Mouse (Mus musculus) spleen, postnatal 36 days (tissue): ENCODE measurements around the gene Herpud1.
"Not testable (repeated sequence)": the region's sequence is repeated elsewhere in the genome, so short reads cannot be mapped to it uniquely, and the experiment has no call there.

Source experiments
- DNase-seq, 2 experiments: peaks; one replicate each; pipeline ENCODE4 v3.0.0; 2022; ENCODE audit warnings: low spot score in 2 of 2, mixed read lengths in 1 of 2

Herpud1 gene

DNA sequence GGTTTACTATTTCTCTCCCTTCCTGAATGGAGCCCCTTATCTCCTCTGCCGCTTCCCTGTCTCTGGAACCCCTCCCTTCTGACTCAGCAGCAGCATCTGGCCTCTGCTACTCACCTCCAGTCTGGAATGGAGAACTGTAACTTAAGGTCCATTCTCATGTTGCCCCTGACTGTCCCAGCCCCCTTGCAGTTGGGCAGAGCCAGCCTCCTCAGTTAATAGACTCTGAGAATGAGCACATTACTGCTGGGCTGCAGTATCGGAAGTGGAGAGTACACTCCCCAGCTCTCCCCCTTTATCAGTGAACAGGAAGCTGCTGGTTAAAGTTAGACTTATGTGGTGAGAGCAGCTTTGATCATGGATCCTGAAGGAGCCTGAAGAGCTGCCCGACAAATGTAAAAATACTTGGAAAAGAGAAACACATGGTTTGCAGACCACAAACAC is 10.7 kb upstream of the Herpud1 start:
- peak; percentile 70 for DNase-seq

GRCm38 (mm10) chr8:94376176-94376575 is 10.1 kb upstream of the Herpud1 start:
- no peak for DNase-seq

GRCm38 (mm10) chr8:94376580-94376979 is 9.7 kb upstream of the Herpud1 start:
- peak; percentile 77 to 82 for DNase-seq

GRCm38 (mm10) chr8:94377031-94377430 is 9.2 kb upstream of the Herpud1 start:
- peak; percentile 69 to 73 for DNase-seq

- DNase-seq, result no peak
These were observed 8.5 kb upstream of the Herpud1 start for GRCm38 (mm10) chr8:94377714-94378205.

DNA sequence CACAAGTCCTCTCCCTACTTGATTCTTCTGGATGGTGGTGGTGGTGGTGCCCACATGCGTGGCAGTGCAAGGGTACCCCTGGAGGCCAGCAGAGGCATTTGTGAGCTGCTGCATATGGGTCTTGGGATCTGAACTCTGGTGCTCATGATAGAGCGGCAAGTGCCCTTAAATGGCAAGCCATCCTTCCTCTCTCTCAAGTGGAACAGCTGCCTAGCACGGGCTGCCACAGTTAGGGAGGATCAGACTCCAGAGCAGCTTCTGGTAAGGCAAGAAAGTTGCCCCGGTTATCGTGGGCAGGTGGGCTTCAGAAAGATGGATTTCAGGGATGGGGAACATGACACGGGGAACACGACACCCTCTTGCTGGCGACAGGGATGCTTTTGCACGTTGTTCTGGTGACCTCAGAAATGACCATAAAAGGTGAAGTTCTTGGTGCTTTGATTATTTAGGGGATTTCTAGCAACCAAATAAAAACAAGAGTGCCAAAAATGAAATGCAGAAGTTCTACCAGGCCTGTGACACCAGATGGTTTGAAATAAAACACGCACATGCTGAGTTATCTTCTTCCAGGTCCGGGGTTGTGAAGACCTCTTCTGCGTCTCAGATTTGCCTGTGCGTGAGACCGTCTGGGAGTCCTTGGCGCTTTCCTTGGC is 7.3 kb upstream of the Herpud1 start:
- DNase-seq, result peak; percentile 61 to 66

- no peak for DNase-seq
These were observed 6.6 kb upstream of the Herpud1 start for GRCm38 (mm10) chr8:94379686-94380085.

- DNase-seq, result no peak
These were observed 2.1 kb upstream of the Herpud1 start for GRCm38 (mm10) chr8:94384166-94384565.

DNA sequence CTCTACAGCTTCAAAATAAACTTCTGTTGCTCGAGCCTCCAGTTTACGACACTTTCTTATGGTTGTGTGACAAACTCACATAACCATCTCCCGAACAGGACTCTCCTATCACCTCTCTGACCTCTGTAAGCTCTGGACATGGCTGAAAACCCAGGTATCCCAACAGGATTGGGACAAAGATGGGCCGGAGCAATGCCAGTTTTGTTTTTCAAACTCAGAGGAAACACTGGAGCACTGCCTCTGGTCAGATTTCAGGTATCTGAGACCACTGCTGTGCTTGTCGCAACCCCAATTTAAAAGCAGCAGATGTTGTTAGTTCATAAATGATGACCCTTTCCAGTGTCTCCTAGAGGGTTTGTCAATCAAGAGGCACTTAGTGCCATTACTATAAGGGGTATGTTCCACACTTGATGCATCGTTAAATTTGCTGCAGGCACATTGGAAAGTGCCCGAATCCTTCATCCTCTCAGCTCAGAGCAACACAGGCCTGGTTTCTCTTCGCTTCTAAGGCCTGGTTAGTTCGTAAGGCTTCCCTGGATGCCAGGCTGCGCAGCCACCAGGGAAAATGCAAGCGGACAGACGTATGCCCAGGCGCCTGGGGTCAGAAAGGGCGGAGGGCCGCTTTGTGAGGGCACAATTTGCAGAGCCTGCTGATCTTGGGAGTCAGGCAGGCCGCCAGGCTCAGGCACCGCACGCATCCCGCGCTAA is 578 bp upstream of the Herpud1 start:
- no peak for DNase-seq

GRCm38 (mm10) chr8:94387027-94387684 is 918 bp downstream of the Herpud1 start:
- peak; percentile 72 to 82 for DNase-seq

- DNase-seq, result no peak
These were observed 1.5 kb downstream of the Herpud1 start for GRCm38 (mm10) chr8:94387785-94388184.

- DNase-seq, result no peak
These were observed 3.3 kb downstream of the Herpud1 start for GRCm38 (mm10) chr8:94389531-94389930.

DNA sequence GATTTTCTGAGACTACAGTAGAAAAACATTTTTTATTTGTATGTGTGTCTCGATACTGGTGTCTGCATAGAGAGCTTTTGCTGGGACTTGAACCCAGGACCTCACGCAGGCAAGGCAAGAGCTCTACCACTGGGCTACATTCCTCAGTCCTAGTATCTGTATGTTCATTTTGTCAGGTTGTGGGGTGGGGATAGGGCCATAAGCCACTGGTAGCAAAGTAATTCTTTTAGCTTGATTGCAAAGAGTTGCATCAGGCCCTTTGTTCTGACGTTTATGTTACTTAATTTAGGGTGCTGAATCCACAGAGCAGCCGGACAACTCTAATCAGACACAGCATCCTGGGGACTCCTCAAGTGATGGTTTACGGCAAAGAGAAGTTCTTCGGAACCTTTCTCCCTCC is 4.2 kb downstream of the Herpud1 start:
- no peak for DNase-seq

- DNase-seq, result no peak
These were observed 4.7 kb downstream of the Herpud1 start for GRCm38 (mm10) chr8:94390910-94391309.

- DNase-seq, result peak in 1 of 2 experiments; percentile 34
These were observed 5.9 kb downstream of the Herpud1 start for GRCm38 (mm10) chr8:94392147-94392546.

GRCm38 (mm10) chr8:94392648-94393047 is 6.4 kb downstream of the Herpud1 start:
- no peak for DNase-seq

- DNase-seq, result no peak
These were observed 9.8 kb downstream of the Herpud1 start for GRCm38 (mm10) chr8:94395851-94396540.

DNA sequence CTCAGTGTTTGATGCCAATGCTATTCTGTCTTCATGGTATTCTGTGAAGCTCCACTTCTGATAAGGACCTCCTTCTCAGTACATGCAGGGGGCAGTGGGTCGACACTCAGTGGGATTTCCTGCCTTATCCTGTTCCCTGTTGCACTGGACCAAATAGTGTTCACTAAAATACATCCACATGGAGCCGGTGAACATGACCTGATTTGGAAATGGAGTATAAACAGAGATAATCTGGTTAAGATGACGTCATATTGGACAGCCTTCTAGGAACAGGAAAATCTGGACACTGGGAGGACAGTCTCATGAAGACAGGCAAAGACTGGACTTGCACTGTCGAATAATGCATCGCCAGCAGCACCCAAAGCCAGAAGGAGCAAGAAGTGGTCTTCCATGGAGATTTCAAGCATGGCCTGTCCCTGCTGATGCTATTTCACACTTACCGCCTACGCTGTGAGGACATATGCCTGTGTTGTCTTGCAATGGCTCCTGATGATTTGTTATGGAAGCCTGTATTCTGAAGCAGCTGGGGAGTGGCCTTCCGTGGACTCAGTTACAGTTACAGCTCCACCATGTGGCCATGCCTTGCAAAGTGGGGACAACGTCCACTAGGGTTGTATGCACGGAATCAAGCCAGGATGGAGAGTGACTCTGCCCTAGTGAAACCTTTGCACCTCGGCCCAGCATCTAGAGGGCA is 10.9 kb downstream of the Herpud1 start:
- DNase-seq, result peak; percentile 34 to 41

DNA sequence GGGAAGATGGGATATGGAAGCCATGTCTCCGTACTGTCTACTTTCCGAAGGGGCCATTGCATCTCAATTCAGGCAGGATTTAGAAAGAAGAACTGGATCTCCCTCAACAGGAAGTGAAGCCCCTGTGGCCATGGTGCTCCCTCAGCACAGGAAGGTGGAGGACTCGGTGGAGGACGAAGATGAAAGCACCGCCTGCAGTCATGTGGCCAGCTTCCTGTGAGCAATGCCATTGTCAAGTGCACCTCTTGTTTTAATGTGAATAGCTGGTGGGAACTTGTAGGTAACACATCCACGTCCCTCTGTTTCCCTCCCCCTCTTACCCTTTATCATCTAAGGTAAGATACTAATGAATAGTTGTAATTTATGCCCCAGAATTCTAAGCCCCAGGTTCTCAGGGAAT is 12.3 kb downstream of the Herpud1 start:
- peak; percentile 58 to 59 for DNase-seq

DNA sequence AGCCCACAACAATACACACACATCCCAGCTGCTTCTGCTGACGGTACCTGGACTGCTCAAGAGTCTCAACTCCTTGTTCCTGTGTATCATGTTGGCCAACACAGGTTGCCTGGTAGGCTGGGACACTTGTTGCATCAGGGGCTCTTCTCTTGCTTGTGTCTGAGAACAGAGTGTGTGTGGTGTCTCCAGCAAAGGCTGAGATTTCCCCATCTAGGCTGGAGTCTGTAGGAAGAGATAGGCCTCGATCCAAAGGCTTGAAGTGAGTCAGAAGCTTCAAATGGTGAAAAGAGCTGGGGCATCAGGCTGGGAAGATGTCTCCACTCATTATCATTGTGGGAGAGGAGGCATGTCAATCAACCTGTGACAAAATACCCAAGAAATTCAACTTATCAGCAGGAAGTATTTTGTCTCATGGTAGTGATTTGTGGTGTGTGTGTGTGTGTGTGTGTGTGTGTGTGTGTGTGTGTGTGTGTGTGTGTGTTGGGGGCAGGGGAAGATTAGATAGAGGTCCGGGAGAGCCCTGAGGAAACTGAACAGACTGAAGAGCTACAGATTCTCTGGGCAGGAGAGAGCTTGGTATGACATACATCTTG is 13.2 kb downstream of the Herpud1 start:
- no peak for DNase-seq

DNA sequence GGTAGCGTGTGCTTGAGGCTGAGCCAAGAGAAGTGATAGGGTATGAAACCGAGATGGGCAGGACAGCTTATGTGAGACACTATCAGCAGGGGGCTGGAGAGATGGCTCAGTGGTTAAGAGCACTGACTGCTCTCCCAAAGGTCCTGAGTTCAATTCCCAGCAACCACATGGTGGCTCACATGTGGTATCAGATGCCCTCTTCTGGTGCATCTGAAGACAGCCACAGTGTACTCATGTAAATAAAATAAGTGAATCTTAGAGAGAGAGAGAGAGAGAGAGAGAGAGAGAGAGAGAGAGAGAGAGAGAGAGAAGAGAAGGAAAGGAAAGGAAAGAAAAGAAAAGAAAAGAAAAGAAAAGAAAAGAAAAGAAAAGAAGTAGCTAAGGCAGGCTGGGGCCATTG is 13.7 kb downstream of the Herpud1 start:
- not testable (repeated sequence) for DNase-seq
